Comparison of ENCODE assay signal across 7 mouse cellular contexts in the genomic region with DNA sequence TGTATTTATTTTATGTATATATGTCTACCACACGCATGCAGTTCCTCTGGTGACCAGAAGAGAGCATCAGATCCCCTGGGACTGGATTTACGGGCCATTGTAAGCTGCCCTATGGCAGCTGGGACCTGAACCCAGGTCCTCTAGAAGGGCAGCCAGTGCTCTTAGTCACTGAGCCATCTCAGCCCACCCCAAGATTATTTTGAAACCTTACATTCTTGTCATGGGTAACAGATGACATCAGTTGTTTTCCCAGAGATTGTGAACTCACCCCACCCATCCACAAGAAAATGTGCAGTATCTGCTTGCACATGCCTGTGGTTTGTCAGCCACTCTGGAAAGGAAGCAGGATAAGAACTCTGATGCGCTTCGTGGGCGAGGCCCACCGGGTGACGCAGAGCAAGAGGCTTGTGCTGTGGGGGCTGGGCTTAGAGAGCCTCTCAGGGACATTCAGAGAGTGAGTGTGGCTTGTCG. TPM values are rescaled to one million over a fixed set of nuclear protein-coding genes. Genes with fewer than 3 reads are reported as not detected.
DNase-seq lines count a peak whose midpoint lies in the region; ATAC-seq lines count a peak whose summit lies in the region.

No protein-coding gene starts in this region.

- no peak overlapping the region for H3K9ac ChIP-seq in stomach, embryonic 15.5 days

- no peaks in the 10 kb centered on the region for H3K27me3 ChIP-seq in stomach, embryonic 15.5 days (replicated peaks)

- H3K4me2 ChIP-seq in stomach, embryonic 15.5 days = no peak overlapping the region

- peaks cover 45% of the 10 kb centered on the region for H3K36me3 ChIP-seq in stomach, embryonic 15.5 days

- intact Hi-C loops in gastrocnemius, postnatal 14 days (cut with DNase I; ENCODE audit: low total_unique reads) = loop anchor here (10.0 kb wide), 1 partner anchor 220 kb away; no protein-coding TSS in a partner anchor

- no peak overlapping the region for H3K27ac ChIP-seq in stomach, embryonic 15.5 days

- H3K4me1 ChIP-seq in stomach, embryonic 15.5 days = no peaks in the 10 kb centered on the region

- DNase-seq in urinary bladder, postnatal 25 days (ENCODE audit: low spot score) = peak; percentile 57
- DNase-seq in urinary bladder, postnatal 10 days (ENCODE audit: low spot score) = no peak
- peak; percentile 55 for DNase-seq in gastrocnemius, postnatal 14 days
- DNase-seq in kidney, postnatal 4 days = peak; percentile 35 to 60
- no peak for DNase-seq in ovary, postnatal 14 days (ENCODE audit: low spot score)
- no peak for DNase-seq in embryo, embryonic 9.5 days (ENCODE audit: extremely low spot score)

- 65% methylated on average over 8 of the region's 8 CpGs for WGBS in stomach, embryonic 15.5 days

- no peak overlapping the region for H3K4me3 ChIP-seq in stomach, embryonic 15.5 days (replicated peaks)

- H3K9me3 ChIP-seq in stomach, embryonic 15.5 days = no peaks in the 10 kb centered on the region

- 0 out of 2 replicates have a peak, but pooled peaks have one; percentile 33 for ATAC-seq in stomach, embryonic 15.5 days (ENCODE audit: insufficient read depth, low FRiP score, low read depth)

RNA-seq across cellular contexts. Expression of a gene that starts 37.9 kb away (rescaled TPM):
- 10 to 100 TPM; 95.2 to 98.9 TPM for total RNA-seq in gastrocnemius, postnatal 14 days (2021)
- 27.7 and 29.7 TPM in 2 replicates for polyA plus RNA-seq in stomach, embryonic 15.5 days (2015; fragmentation: Nextera tagmentation; extraction: Ambion mirVana)

Comparison
In these comparisons a context has a peak if more than half of its experiments do, and no peak if none do; other contexts are left out.
1. DNase-seq: peak in urinary bladder, postnatal 25 days (single experiment), gastrocnemius, postnatal 14 days (single experiment) and kidney, postnatal 4 days (2 of 2); none in urinary bladder, postnatal 10 days (single experiment), ovary, postnatal 14 days (single experiment) and embryo, embryonic 9.5 days (single experiment).